Mouse (Mus musculus) testis, adult 2 months (tissue): ENCODE measurements at regions not wholly inside any gene's neighbourhood (a gene's known extent, or its start where the extent isn't known, plus 50 kb on each side); places are given as distances from the start of the nearest gene placed in this dataset.

Experiments used
- CTCF ChIP-seq: fragments of 200-500 bp; IDR thresholded peaks from 2 replicates; pipeline ENCODE4 v1.5.1; 2012; ENCODE audit warnings: low read depth, mild to moderate bottlenecking, inconsistent platforms, low read length, moderate library complexity; ENCODE audit not compliant: control insufficient read depth, insufficient read depth, insufficient replicate concordance
- POLR2A ChIP-seq: fragments of 200-500 bp; IDR thresholded peaks from 2 replicates; pipeline ENCODE4 v1.6.1; 2012; ENCODE audit warnings: low read depth, mild to moderate bottlenecking, inconsistent platforms, low read length, moderate library complexity; ENCODE audit not compliant: control insufficient read depth

DNA sequence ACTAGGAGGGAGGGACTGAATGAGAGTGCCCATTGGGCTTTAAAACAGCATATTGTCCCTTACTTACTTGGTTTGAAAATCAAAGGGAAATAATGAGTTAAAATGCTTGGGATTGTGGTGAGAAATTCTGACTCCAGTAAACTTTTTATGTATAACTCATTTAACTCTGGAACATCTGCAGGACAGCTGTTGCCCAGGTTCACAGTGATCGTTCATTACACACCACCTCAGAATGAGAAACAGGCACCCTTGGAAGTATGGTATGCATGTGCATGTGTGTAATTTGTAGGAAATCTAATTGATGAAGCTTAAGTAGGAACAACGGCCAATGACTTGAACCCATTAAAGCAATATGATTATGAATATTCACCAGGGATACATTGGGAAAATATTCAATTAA is 210.4 kb upstream of the Thbs1 start:
- TF ChIP-seq CTCF (no peak), POLR2A (no peak)
